Mouse (Mus musculus) bone marrow macrophage, adult 2 months (primary cell): ENCODE data around the gene Lgr4. TPM values are rescaled to one million over a fixed set of nuclear protein-coding genes. Genes with fewer than 3 reads are reported as not detected.

Experiments used
- H3K27ac ChIP-seq: 2 replicates; pipeline ENCODE4 v1.5.1; 2012; ENCODE audit warnings: low read depth, low read length; ENCODE audit not compliant: insufficient read depth
- H3K4me1 ChIP-seq: 2 replicates; pipeline ENCODE4 v1.6.1; 2012; ENCODE audit warnings: low read length; ENCODE audit not compliant: control insufficient read depth, insufficient read depth
- H3K4me3 ChIP-seq: 2 replicates; pipeline ENCODE4 v1.5.1; 2012; ENCODE audit warnings: mild to moderate bottlenecking, low read length, moderate library complexity; ENCODE audit not compliant: insufficient read depth
- CTCF ChIP-seq: IDR thresholded peaks from 2 replicates; pipeline ENCODE4 v1.5.1; 2012; ENCODE audit warnings: low read depth, mild to moderate bottlenecking, low read length, moderate library complexity
- POLR2A ChIP-seq: IDR thresholded peaks from 2 replicates; pipeline ENCODE4 v1.6.1; 2012; ENCODE audit warnings: mild to moderate bottlenecking, low read depth, low read length, borderline replicate concordance
- polyA plus RNA-seq: library from polyadenylated mRNA; stranded (reverse); fragments of >200 nt; gene quantifications from 2 replicates; pipeline ENCODE4 v1.2.4, GENCODE M21; 2012; ENCODE audit not compliant: missing spikeins, insufficient read depth, insufficient read length

The Lgr4 gene
- polyA plus RNA-seq, 1 experiment: 0.43 TPM

DNA sequence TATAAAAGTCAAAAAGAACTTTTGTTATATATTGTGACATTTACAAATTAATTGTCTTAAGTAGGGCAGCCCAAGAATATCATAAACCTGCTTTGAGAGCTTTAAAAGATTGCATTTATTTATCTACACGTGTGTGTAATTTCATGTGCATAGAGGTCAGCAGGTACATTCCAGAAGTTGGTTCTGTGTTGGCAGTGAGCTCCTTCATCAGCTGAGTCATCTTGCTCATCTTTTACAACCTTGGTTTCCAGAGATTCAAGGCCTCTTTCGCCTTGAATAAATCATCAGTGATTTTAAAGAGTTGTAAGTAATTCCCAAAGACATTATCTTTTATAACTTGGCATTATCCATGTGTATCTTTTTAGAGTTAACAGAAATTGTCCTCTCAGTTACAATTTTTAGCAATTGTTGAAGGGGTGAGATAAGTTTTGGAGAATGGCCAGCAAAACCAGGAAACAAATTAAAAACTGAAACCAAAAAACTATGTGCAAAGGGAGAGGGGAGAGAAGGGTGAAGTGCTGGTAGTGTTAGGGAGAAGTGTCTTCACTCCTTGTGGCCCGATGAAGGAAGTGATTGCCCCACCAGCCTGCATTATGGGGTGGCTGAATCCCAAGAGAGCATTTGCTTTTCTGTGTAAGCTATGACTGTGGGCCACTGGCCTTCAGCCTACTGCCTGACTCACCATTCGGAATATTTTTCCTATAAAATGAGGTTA is 41.4 kb downstream of the Lgr4 start:
- no peak for TF ChIP-seq POLR2A
- no peak for TF ChIP-seq CTCF
- H3K4me3 ChIP-seq: no peak overlapping the region
- peaks cover 7% of the 10 kb centered on the region for H3K4me1 ChIP-seq
- H3K27ac ChIP-seq: peak overlapping the region; percentile 35; the same call in 1 of the 2 replicates

DNA sequence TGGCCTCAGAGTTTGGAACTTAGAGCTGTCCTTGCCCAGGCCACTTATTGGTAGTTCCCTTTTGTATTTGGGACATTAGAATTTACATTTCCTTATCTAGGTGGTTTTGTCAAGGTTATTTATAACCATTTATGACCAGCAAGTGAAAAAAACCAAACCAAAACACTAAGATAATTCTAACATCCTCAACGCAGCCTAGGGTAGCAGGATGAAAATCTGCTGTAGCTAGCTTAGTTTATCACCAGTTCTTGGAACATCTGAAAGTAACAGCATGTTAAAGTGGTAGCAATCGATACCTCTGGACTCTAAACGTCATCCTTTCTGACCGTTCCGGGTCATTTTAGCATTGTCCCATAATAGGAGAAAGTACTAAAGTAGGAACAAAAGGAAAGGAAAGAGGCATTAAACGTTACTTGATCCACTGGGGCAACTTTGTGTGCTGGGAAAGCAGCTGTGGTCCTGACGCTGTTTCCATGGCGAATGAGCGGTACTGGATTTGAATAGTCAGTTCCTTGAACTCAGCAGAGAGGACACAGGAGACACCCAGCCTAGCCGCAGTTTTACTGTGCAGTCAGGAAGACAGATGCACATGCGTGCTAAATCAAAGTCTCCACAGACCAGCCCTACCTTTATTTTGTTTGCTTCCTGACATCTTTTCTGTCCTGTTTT is 42.1 kb downstream of the Lgr4 start:
- peaks cover 6% of the 10 kb centered on the region for H3K4me1 ChIP-seq
- peak overlapping the region; percentile 35; the same call in 1 of the 2 replicates for H3K27ac ChIP-seq
- H3K4me3 ChIP-seq: no peak overlapping the region
- TF ChIP-seq POLR2A (no peak), CTCF (no peak)

DNA sequence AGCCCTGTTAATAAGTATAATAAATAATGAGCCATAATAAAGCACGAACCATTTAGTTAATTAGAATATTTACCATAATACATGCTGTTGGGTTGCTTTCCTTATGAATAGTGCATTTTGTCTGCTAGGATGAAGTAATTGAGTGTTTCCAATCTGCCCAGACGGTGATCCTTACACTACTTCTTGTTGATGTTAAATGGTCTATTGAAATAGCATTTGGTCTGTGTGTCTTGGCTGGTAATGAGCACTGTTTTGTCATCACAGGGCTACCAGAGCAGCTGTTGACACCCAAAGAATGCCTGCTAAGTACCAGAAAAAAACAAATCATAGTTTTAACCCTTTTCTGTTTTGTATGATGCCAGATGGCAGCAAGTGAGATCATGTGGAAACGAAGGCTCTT is 42.8 kb downstream of the Lgr4 start:
- Histone ChIP-seq H3K27ac (no peak overlapping the region), H3K4me1 (peaks cover 6% of the 10 kb centered on the region), H3K4me3 (no peak overlapping the region)
- TF ChIP-seq CTCF (no peak), POLR2A (no peak)

DNA sequence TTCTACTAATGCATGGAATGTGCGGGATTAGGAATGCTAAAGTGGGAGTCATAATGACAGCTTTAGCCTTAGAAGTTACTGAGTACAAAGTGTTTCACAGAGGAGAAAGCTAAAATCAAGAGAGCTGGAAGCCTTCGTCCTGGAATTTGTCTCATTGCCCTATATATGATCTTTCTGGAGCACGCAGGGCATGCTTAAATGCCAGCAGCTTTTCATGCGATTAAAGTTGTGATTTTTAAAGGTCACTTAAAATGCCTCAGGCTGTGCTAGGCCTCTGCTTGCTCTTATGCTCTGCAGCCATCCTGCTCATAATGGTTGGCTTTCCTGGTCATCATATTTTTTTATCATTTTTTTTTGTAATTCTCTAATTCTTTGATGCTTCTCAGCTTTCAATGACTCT is 43.7 kb downstream of the Lgr4 start:
- no peak for TF ChIP-seq POLR2A
- TF ChIP-seq CTCF: no peak
- H3K4me1 ChIP-seq: peaks cover 9% of the 10 kb centered on the region
- H3K4me3 ChIP-seq: no peak overlapping the region
- no peak overlapping the region for H3K27ac ChIP-seq

DNA sequence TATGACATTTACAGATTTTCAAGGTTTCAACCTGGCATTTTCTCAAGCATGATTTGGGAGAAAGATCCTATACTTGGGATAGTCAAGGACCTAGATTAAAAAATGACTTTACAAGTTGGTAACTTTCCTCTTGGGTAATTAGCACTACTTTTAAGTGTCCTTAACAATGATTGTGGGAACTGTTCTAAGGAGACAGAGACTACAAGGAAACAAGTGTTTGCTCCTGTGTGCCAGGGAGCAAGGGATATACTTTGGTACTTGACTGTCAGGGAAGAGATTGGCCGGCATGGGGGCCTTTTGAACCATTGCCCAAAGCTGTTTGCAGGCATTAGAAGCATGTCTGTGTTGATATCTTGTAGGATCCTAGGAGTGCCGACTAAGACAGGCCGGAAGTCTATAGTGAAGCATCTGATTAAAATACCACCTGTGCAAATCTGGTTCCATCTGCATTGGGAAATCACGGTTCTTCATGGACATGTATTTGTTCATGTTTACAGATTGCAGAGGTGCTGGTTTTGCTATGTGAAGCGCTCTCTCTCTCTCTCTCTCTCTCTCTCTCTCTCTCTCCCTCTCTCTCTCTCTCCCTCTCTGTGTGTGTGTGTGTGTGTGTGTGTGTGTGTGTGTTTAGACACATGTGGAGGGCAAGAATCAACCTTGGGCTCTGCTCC is 46.3 kb downstream of the Lgr4 start:
- TF ChIP-seq CTCF (no peak), POLR2A (no peak)
- Histone ChIP-seq H3K27ac (no peak overlapping the region), H3K4me1 (peaks cover 8% of the 10 kb centered on the region), H3K4me3 (no peak overlapping the region)

DNA sequence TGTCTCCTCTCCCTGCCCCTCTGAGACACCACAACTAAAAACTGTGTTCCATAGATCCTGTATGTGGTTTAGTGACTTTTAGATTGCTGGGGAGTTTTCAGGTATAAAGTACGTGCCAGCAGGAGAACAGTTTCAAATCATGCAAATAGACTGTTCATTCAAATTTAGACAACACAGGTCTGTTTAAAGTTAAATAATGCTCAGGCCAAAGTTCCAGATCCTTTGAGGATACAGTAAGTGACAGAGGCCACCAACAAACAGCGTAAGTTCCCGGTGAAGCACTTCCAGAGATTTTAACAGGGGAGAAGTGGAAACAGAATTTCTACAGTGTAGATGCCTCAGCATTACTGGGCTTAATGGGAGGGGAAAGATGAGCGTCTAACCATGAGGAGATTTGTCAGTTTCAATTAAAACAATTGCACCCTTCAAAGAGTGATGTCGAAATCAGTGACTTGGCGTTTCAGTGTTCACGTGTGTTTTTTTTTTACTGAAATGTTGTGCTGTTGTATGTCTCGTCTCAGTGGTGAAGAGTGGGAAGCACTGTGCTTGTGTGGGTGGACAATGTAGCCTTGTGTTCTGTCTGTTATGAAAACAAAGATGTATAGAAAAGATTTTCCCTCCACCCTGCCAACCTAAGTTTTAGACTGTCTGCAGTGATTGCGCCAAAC is 48.4 kb downstream of the Lgr4 start:
- no peak for TF ChIP-seq POLR2A
- no peak overlapping the region for H3K27ac ChIP-seq
- peaks cover 3% of the 10 kb centered on the region; the same call in 1 of the 2 replicates for H3K4me1 ChIP-seq
- H3K4me3 ChIP-seq: no peak overlapping the region

DNA sequence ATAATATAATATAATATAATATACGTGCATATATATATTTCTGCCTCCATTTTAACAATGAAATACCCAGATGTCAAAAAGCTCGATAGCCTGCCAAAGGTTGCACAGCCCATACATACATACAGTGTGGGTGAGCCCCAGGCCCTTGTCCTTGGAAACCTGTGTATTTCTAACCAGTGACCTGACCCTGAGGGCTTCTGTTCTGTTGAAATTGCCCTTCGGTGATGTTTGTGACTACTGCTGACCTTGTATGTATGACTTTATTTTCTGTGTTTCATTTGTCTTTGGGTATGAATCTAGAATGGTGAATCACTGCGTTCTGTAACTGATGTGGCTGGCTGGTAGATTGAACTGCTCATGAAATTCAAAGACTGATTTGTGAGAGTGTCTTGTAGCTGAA is 49.4 kb downstream of the Lgr4 start:
- Histone ChIP-seq H3K4me3 (no peak overlapping the region), H3K4me1 (peaks cover 3% of the 10 kb centered on the region; the same call in 1 of the 2 replicates), H3K27ac (no peak overlapping the region)
- TF ChIP-seq POLR2A (no peak), CTCF (no peak)

DNA sequence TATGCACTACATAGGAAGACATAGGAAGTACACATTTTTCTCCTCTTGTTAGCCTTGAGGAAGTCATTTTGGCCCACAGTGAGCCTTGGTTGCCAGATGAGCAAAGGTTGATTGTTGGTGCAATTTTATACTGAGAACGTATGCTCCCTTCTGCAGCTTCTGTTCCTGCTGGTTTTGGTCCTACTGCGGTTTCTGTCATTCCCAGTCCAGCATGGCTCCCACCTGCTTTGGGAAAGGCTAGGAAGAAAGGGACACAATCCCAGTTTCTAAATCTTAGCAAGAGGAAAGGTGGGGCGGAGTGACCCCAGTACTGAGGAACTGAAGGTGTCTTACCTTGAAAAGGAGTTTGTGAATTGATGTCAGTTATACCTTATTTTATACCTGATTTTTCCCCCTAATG is 51.9 kb downstream of the Lgr4 start:
- no peak overlapping the region for H3K27ac ChIP-seq
- TF ChIP-seq POLR2A (no peak), CTCF (no peak)
- no peak overlapping the region for H3K4me3 ChIP-seq
- H3K4me1 ChIP-seq: peaks cover 3% of the 10 kb centered on the region; the same call in 1 of the 2 replicates

DNA sequence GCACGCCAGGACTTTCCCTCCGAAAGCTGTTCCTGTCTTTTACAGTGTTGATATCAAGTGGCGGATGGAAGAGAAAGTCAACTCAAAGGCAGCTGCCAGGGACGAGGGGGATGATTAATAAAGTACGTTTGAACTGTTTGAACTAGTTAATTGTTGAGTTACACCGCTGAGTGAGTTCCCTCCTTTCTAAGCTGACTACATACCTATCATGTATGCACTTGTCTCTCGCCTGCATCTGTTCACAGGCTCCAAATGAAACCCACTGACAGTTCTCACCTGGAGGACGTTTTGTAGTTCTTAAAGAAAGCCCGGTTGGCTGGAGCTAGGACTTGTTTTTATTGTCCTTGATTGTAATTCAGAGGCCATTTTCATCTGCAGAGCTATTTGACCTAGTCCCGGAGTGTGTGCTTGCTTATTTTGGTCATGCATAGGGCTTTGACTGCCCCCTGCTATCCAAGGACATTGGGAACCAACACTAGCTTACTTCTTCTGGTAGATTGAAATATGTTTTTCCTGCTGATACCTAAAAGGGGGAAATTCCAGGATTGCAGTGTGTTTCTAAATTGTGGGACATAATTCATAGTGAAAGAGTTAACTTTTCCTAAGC is 52.6 kb downstream of the Lgr4 start:
- Histone ChIP-seq H3K4me3 (no peak overlapping the region), H3K27ac (no peak overlapping the region), H3K4me1 (peaks cover 3% of the 10 kb centered on the region; the same call in 1 of the 2 replicates)
- TF ChIP-seq POLR2A (no peak), CTCF (no peak)
